Mouse (Mus musculus): ENCODE measurements around the gene Nrg3. TPM values are rescaled to one million over a fixed set of nuclear protein-coding genes. Genes with fewer than 3 reads are reported as not detected.

Nrg3 gene
- polyA plus RNA-seq, 1 experiment from 2014 or later = 17.0 TPM

DNA sequence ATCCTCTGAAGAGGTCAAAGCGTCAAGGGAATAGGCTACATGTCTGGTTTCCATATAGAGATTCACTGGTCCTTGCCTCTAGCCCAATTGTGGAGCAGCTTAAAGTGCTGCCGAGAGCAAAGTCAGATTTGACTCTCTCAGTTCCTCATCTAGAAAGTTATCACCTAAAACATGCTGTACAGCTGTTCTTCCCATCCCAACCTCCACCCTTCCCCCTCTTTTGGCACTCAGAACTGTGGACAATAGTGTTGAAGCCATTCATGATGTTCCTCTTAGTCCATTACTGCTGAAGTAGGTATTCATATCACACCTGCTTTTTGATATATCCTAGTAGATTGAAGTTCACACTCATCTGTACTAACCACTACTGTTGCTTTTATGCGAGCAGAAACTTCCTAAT is 896.1 kb downstream of the Nrg3 start:
- no peak overlapping the region for H3K4me3 ChIP-seq (replicated peaks)
- no peaks in the 10 kb centered on the region for H3K4me1 ChIP-seq
- no peaks in the 10 kb centered on the region for H3K36me3 ChIP-seq
- WGBS = 93% methylated on average over 3 of the region's 3 CpGs
- H3K9ac ChIP-seq (replicated peaks) = no peak overlapping the region
- no peak for ATAC-seq (ENCODE audit: low FRiP score)
- no peaks in the 10 kb centered on the region for H3K9me3 ChIP-seq (replicated peaks)
- H3K27me3 ChIP-seq (replicated peaks) = no peaks in the 10 kb centered on the region
- H3K27ac ChIP-seq (replicated peaks) = no peak overlapping the region
- H3K4me2 ChIP-seq = no peak overlapping the region

DNA sequence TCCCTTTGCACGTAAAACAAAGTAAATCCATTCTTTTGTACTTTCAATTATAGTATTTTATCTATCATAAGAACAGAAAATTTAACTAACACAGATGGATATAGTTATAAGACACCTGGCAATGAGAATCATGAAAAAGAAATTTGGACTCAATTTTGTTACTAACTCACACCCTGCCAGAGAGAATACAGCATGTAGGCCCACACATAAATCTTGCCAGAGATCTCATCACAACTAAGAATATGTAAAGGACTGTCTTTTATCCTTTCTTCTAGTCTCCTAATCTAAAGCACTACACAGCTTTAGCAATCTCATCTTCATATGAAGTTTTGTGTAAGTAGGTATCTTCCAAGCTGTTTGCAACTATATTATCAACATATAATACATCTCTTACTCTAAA is 904.7 kb downstream of the Nrg3 start:
- Histone ChIP-seq H3K4me3 (replicated peaks) (no peak overlapping the region), H3K36me3 (no peaks in the 10 kb centered on the region), H3K27ac (replicated peaks) (no peak overlapping the region), H3K4me2 (no peak overlapping the region), H3K9me3 (replicated peaks) (no peaks in the 10 kb centered on the region), H3K27me3 (replicated peaks) (no peaks in the 10 kb centered on the region), H3K9ac (replicated peaks) (no peak overlapping the region), H3K4me1 (no peaks in the 10 kb centered on the region)
- ATAC-seq (ENCODE audit: low FRiP score) = no peak
- WGBS = 86% methylated on average over 1 of the region's 1 CpGs

DNA sequence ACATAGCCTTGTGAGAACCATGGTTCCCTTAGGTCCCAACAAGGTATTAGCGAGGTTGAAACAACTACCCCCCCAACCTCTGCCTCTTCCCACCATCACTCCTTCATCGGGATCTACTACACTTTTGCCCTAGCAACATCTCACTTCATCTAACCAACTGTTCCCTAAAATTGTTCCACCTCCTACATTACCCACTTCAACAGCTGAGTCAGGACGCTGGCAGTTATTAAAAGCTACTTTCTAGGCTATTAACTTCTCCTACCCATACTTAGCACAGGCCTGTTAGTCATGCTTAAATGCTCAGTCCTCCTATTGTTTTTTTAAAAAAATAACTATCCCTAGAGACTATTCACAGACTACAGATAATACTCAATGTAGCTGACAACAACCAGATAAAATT is 906.7 kb downstream of the Nrg3 start:
- no peaks in the 10 kb centered on the region for H3K36me3 ChIP-seq
- H3K9me3 ChIP-seq (replicated peaks) = no peaks in the 10 kb centered on the region
- ATAC-seq (ENCODE audit: low FRiP score) = no peak
- H3K27ac ChIP-seq (replicated peaks) = no peak overlapping the region
- WGBS = 90% methylated on average over 3 of the region's 3 CpGs
- no peaks in the 10 kb centered on the region for H3K4me1 ChIP-seq
- no peak overlapping the region for H3K9ac ChIP-seq (replicated peaks)
- H3K4me2 ChIP-seq = no peak overlapping the region
- H3K4me3 ChIP-seq (replicated peaks) = no peak overlapping the region
- no peaks in the 10 kb centered on the region for H3K27me3 ChIP-seq (replicated peaks)

DNA sequence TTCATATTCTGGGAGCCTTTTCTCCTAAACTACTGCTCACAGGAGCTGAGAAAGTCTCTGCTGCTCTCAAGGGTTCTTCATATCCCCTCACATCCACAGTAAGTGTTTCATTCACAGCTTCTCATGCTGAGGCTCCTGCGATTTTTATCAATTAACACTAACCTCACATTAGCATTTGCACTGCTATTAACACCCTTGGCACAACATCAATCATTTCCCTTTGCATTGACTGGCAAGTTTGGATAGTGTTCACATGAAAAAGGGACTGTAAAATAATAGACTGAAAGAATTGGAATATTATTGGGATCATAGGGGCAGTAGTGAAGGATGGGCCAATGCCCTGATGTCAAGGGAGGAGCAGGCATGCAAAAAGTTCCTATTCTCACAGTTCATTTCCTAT is 918.3 kb downstream of the Nrg3 start:
- Histone ChIP-seq H3K27me3 (replicated peaks) (no peaks in the 10 kb centered on the region), H3K27ac (replicated peaks) (no peak overlapping the region), H3K4me1 (no peaks in the 10 kb centered on the region), H3K9me3 (replicated peaks) (no peaks in the 10 kb centered on the region), H3K36me3 (no peaks in the 10 kb centered on the region), H3K4me3 (replicated peaks) (no peak overlapping the region), H3K9ac (replicated peaks) (no peak overlapping the region), H3K4me2 (no peak overlapping the region)
- 71% methylated on average over 1 of the region's 1 CpGs for WGBS
- ATAC-seq (ENCODE audit: low FRiP score) = no peak

DNA sequence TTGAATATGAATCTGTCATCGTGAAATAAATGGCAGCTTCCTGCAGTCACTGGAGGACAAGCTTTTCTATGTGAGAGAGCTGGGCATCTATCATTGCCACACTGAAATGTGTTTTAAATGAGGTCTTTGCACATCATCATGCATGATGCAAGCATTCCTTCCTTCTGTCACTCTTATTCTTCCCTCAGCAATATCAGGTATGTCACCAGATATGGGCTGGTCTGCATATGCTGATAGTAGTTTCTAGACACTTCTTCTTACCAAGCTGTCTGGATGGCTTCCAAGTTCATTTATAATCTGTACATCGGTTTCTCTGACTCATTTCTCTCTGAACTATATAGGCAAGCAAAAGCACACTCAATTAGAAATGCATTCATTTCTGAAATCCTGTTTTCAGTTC is 925.6 kb downstream of the Nrg3 start:
- Histone ChIP-seq H3K27me3 (replicated peaks) (no peaks in the 10 kb centered on the region), H3K9me3 (replicated peaks) (no peaks in the 10 kb centered on the region), H3K4me1 (no peaks in the 10 kb centered on the region), H3K36me3 (no peaks in the 10 kb centered on the region), H3K9ac (replicated peaks) (no peak overlapping the region), H3K4me3 (replicated peaks) (no peak overlapping the region), H3K27ac (replicated peaks) (no peak overlapping the region), H3K4me2 (no peak overlapping the region)
- no peak for ATAC-seq (ENCODE audit: low FRiP score)
- 75% methylated on average over 2 of the region's 2 CpGs for WGBS

DNA sequence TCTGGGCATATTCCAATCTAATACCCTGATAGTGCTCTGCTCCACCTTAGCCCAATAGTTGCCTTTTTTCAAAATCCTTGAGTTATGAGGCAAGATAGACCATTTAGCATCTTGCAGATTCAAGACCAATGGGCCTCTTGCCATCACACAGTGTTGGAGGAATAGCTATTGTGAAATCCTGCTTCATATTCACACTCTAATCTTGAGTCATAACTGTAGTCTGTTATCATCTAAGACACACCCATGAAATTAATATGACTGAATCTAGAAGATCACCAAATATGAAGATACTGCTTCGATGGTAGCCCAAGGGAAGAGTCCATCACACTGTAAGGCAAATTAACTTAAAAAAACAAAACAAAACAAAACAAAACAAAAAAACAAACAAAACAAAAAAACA is 937.7 kb downstream of the Nrg3 start:
- no peaks in the 10 kb centered on the region for H3K4me1 ChIP-seq
- no peak overlapping the region for H3K4me3 ChIP-seq (replicated peaks)
- H3K27me3 ChIP-seq (replicated peaks) = no peaks in the 10 kb centered on the region
- WGBS = 98% methylated on average over 1 of the region's 1 CpGs
- no peaks in the 10 kb centered on the region for H3K9me3 ChIP-seq (replicated peaks)
- H3K9ac ChIP-seq (replicated peaks) = no peak overlapping the region
- no peaks in the 10 kb centered on the region for H3K36me3 ChIP-seq
- no peak for ATAC-seq (ENCODE audit: low FRiP score)
- H3K4me2 ChIP-seq = no peak overlapping the region
- H3K27ac ChIP-seq (replicated peaks) = no peak overlapping the region

DNA sequence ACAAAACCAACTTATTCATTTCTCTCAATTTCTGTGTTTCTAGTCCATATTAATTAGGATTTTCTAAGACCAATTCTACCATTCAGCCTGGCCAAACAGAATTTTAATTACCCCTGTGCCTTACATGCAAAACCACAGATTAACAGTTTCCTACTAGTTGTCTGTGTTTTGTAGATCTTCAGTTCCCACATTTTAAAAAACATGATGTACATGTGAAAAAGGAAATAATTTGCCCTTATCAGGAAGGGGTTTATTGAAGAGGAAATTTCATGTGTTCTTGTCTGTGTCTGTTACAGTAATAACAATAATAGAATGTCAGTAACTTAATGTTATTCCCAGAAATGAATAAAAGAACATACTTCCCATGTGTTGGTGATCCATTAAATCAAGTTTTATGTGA is 939.4 kb downstream of the Nrg3 start:
- Histone ChIP-seq H3K9me3 (replicated peaks) (no peaks in the 10 kb centered on the region), H3K9ac (replicated peaks) (no peak overlapping the region), H3K4me3 (replicated peaks) (no peak overlapping the region), H3K27me3 (replicated peaks) (no peaks in the 10 kb centered on the region), H3K27ac (replicated peaks) (no peak overlapping the region), H3K36me3 (no peaks in the 10 kb centered on the region), H3K4me2 (no peak overlapping the region), H3K4me1 (no peaks in the 10 kb centered on the region)
- ATAC-seq (ENCODE audit: low FRiP score) = no peak

DNA sequence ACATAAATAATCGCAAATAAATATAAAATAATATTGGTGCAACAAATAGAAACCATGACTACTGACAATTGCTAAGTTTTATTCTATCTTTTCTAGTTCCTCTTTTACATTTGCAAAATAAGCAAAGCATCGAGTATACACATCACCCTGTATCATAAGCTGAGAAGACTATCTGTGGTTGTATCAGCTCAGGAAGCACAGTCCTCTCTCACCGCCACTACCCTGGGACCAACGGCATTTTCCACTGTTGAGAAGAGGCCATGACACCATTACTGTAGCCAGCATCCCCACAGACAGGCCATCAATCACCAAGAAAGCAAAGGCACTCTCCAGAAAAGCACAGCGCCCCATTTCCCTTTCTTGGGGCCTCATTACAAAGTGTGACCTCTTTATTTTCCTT is 956.7 kb downstream of the Nrg3 start:
- no peak overlapping the region for H3K27ac ChIP-seq (replicated peaks)
- 55% methylated on average over 5 of the region's 5 CpGs for WGBS
- H3K9ac ChIP-seq (replicated peaks) = no peak overlapping the region
- H3K36me3 ChIP-seq = no peaks in the 10 kb centered on the region
- no peak overlapping the region for H3K4me2 ChIP-seq
- no peaks in the 10 kb centered on the region for H3K4me1 ChIP-seq
- H3K9me3 ChIP-seq (replicated peaks) = no peaks in the 10 kb centered on the region
- ATAC-seq (ENCODE audit: low FRiP score) = no peak
- no peaks in the 10 kb centered on the region for H3K27me3 ChIP-seq (replicated peaks)
- no peak overlapping the region for H3K4me3 ChIP-seq (replicated peaks)

DNA sequence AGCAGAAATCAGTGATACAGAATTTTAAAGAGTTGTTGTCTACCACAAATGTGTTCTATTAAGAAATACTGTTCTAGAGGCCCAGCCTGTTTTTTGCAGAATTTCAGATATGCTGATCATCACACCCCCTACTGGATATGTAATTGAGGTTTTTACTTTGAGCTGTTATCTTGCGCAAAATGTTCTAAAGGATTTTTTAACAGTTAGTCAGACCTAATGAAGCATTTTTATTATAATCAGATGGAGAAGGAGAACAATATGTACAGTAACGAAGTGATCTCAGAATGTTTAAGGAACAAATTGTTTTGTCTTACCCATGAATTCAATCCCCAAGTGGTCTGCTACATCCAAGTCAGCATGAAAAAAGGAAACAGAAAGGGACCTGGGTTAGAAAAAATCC is 963.9 kb downstream of the Nrg3 start:
- 79% methylated on average over 2 of the region's 2 CpGs for WGBS
- Histone ChIP-seq H3K27me3 (replicated peaks) (no peaks in the 10 kb centered on the region), H3K36me3 (no peaks in the 10 kb centered on the region), H3K4me2 (no peak overlapping the region), H3K4me1 (no peaks in the 10 kb centered on the region), H3K4me3 (replicated peaks) (no peak overlapping the region), H3K9me3 (replicated peaks) (no peaks in the 10 kb centered on the region), H3K9ac (replicated peaks) (no peak overlapping the region), H3K27ac (replicated peaks) (no peak overlapping the region)
- no peak for ATAC-seq (ENCODE audit: low FRiP score)

DNA sequence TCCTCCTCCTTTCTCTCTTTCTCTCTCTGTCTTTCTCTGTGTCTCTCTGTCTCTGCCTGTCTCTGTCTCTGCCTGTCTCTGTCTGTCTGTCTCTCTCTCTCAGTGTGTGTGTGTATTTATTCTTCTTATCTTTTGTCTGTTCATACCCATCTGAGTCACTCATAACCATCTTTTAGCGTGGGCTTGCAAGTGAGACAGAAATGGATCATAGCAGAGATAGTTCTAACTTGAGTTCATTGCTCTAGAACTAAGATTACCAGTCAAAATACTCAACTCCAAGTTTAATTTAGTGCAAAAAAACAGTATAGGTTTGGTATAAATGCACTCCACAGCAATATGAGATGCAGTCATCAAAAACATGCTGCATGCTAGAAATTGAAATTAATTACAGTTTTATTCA is 977.9 kb downstream of the Nrg3 start:
- Histone ChIP-seq H3K9me3 (replicated peaks) (no peaks in the 10 kb centered on the region), H3K36me3 (no peaks in the 10 kb centered on the region), H3K27me3 (replicated peaks) (no peaks in the 10 kb centered on the region), H3K4me1 (no peaks in the 10 kb centered on the region), H3K9ac (replicated peaks) (no peak overlapping the region), H3K4me3 (replicated peaks) (no peak overlapping the region), H3K4me2 (no peak overlapping the region), H3K27ac (replicated peaks) (no peak overlapping the region)
- no peak for ATAC-seq (ENCODE audit: low FRiP score)
- WGBS = 51% methylated on average over 1 of the region's 1 CpGs

DNA sequence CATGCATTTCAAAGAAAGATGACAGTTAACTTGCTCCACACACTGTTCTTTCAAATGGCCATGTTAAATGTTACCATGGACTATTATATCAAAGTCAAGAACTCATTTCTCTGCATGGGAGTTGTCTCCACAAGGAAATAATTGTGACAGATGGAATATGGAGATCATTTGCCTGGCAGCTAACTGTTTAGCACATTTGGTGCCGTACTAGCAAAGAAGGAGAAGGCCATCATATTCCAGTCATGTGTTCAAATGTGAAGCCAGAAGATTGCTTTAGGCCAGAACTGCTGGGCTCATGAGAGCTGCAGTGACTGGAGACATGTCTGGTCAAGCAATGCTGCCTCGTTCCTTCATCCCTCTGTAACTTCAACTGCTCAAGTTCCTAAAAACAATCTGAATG is 1025.8 kb downstream of the Nrg3 start:
- no peaks in the 10 kb centered on the region for H3K4me1 ChIP-seq
- no peaks in the 10 kb centered on the region for H3K36me3 ChIP-seq
- no peak overlapping the region for H3K9ac ChIP-seq (replicated peaks)
- WGBS = 80% methylated on average over 2 of the region's 2 CpGs
- H3K27me3 ChIP-seq (replicated peaks) = no peaks in the 10 kb centered on the region
- H3K27ac ChIP-seq (replicated peaks) = no peak overlapping the region
- no peak for ATAC-seq (ENCODE audit: low FRiP score)
- no peak overlapping the region for H3K4me2 ChIP-seq
- no peak overlapping the region for H3K4me3 ChIP-seq (replicated peaks)
- H3K9me3 ChIP-seq (replicated peaks) = no peaks in the 10 kb centered on the region

DNA sequence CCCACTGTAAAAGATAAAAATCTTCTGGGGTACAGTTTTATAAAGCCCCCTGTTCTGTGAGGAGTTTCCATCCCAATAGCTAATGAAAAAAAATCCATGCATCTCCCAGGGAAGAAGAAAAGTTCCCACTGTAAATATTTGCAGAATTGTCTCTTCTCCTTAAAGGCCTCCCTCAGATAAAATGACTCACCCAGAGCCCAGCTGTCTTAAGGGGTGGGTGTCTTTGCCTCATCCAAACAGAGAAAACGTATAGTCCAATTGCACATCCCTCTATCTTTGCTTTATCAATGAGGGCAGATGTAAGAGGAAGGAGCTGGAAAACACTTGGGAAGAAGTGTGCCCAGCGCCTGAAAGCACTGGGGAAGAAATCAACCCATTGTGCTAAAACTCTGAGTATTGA is 1028.1 kb downstream of the Nrg3 start:
- no peak overlapping the region for H3K4me2 ChIP-seq

DNA sequence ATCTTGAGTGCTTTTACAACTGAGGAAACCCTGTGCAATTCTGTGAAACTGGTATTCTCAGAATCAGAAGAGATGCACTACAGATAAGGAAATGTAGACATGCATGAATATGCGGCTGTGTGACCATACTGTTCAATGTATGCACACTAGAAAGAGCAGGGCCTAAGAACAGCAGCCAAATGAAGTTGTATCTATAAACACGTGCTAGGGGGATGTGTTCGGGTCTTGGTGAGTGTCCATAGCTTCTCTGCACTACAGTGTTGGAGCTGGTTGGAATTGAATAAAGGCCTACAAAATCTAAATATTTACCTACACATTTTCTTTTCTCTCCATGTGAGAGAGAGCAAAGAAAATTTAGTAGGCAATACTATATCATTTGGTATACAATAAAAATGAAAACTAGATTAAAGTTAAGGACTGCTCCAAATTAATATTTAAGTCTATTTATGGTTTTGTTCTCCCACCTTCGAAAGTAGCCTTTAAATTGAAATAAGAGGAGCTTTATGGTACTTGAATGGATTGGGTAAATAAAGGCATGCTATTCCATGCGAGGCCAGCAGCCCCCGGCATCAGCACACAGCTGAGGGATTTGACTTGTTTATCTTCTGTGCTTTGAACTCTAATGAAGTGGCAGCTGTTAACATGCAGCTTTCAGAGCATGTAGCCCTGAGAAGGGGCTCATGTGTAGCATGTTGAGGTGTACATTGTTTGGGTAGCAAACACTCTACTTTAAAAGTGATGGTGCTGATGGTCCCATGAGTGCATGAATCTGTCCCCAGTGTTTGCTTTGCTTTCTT is 1038.9 kb downstream of the Nrg3 start:
- Histone ChIP-seq H3K4me3 (replicated peaks) (no peak overlapping the region), H3K9me3 (replicated peaks) (no peaks in the 10 kb centered on the region), H3K4me1 (no peaks in the 10 kb centered on the region), H3K27ac (replicated peaks) (no peak overlapping the region), H3K4me2 (no peak overlapping the region), H3K36me3 (no peaks in the 10 kb centered on the region), H3K9ac (replicated peaks) (no peak overlapping the region), H3K27me3 (replicated peaks) (no peaks in the 10 kb centered on the region)
- no peak for ATAC-seq (ENCODE audit: low FRiP score)
- WGBS = 72% methylated on average over 6 of the region's 6 CpGs

More for the DNA sequence above, 1028.1 kb downstream of the Nrg3 start:
- Histone ChIP-seq H3K9me3 (replicated peaks) (no peaks in the 10 kb centered on the region), H3K27ac (replicated peaks) (no peak overlapping the region), H3K4me3 (replicated peaks) (no peak overlapping the region), H3K36me3 (no peaks in the 10 kb centered on the region), H3K27me3 (replicated peaks) (no peaks in the 10 kb centered on the region), H3K9ac (replicated peaks) (no peak overlapping the region), H3K4me1 (no peaks in the 10 kb centered on the region)
- 79% methylated on average over 2 of the region's 2 CpGs for WGBS
- no peak for ATAC-seq (ENCODE audit: low FRiP score)

Data from neural tube, embryonic 15.5 days (tissue).